Mouse (Mus musculus): ENCODE data around the gene Gm5286.
"Not testable (repeated sequence)": the region's sequence is repeated elsewhere in the genome, so short reads cannot be mapped to it uniquely, and the experiment has no call there.

The Gm5286 gene

GRCm38 (mm10) chr3:94196414-94196813, at the start of gene Gm5286:
TSS of gene Gm5286 (plus strand) at chr3:94196714.
- DNase-seq (ENCODE audit: low spot score), result not testable (repeated sequence)

DNA sequence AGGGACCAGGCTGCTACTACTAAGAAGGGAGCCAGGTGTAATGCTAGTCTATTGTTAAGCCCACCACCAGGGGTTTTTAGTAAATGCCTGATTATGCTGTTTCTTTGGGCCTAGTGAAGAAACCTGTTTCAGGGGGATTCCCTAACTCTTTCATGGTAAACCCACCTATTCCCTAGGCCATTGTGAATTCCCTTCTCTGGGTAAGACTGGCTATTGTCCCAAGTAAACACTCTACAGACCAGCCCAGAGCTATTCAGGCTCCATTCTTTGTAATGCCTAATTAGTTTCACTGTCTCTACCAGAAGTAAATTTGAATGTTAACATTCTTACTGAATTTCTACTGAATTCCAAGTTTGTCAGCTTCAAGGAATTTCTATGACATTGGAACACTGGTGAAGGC, 29.2 kb upstream of the Gm5286 start:
- not testable (repeated sequence) for DNase-seq (ENCODE audit: low spot score)

- not testable (repeated sequence) for DNase-seq (ENCODE audit: low spot score)
Observed at GRCm38 (mm10) chr3:94178093-94178492, 18.4 kb upstream of the Gm5286 start, which contains the start of gene Gm10696. TSS of gene Gm10696 (minus strand) at chr3:94178193.

Measured in ovary, postnatal 10 days (tissue).